Mouse (Mus musculus) lung, adult 2 months (tissue): ENCODE measurements at regions not wholly inside any gene's neighbourhood (a gene's known extent, or its start where the extent isn't known, plus 50 kb on each side); places are given as distances from the start of the nearest gene placed in this dataset.

Experiments
- CTCF ChIP-seq: fragments of 200-500 bp; IDR thresholded peaks from 2 replicates; pipeline ENCODE4 v1.5.1; 2011; ENCODE audit warnings: mild to moderate bottlenecking, low read length, control low read depth; ENCODE audit not compliant: insufficient read depth
- POLR2A ChIP-seq: fragments of 200-500 bp; IDR thresholded peaks from 2 replicates; pipeline ENCODE4 v1.6.1; 2011; ENCODE audit warnings: low read depth, mild to moderate bottlenecking, control low read depth, low read length, borderline replicate concordance; ENCODE audit errors: extremely low read depth

DNA sequence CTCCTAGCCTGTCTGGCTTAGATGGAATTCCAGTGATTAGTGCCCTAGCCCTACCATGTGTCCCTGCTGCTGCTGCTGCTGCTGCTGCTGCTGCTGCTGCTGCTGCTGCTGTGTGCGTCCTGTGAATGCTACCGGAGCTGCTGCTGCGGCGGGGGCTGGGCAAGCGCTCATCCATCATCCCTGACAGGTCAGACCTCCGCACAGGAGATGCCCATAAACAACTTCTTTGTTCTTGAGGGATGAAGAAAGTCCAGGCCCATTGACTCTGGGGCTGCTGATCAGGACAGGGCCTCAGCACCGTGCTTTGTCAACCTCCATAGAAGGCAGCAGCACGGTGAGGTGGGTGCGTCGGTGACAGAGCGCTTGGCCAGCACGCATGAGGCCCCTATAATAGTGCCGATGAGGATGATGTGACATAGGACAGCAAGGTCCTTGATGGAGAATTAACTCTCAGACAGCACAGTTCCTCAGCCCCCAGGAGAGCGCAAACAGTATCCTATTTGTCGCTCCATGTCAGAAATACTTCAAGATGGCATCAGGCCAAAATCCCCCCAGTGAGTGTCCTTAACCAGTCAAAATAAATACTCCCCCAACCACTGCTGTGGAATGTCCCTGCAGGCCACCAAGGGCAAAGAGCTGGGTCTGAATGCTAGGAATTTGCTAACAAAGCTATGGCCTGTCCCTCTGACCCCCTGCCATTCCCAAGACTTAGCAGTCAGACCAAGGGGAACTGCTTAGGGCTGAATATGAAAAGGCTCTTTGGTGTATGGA is 95.1 kb upstream of the Errfi1 start:
- TF ChIP-seq CTCF (no peak), POLR2A (no peak)
